Mouse (Mus musculus) adrenal gland, adult 18-20 months (tissue): ENCODE data around the gene Gna11. TPM values are rescaled to one million over a fixed set of nuclear protein-coding genes. Genes with fewer than 3 reads are reported as not detected.
A peak's percentile ranks its signal among the peaks of the same experiment; 100 is the strongest.

ENCODE experiments used
- DNase-seq, 2 experiments: peaks; one replicate each; pipeline ENCODE4 v3.0.0; 2021 to 2022; ENCODE audit warnings: low spot score in 2 of 2
- microRNA-seq, 2 experiments: library from miRNA; unstranded; fragments of <30 nt; microRNA quantifications; one replicate each; pipeline ENCODE4 v1.2.0; 2021; ENCODE audit warnings: borderline number of aligned reads in 2 of 2
- total RNA-seq, 2 experiments: library from RNA; stranded (reverse); gene quantifications; 1 replicate in 1 of 2; 2 replicates in 1 of 2; pipeline ENCODE4 v1.2.3; 2021

Gna11 gene
- total RNA-seq, 2 experiments from 2014 or later = 81.7 to 83.4 TPM

- no peak for DNase-seq
Measured at GRCm38 (mm10) chr10:81491018-81491417, 54.0 kb downstream of the Gna11 start.

- no peak for DNase-seq
Measured at GRCm38 (mm10) chr10:81489941-81490340, 55.0 kb downstream of the Gna11 start.

GRCm38 (mm10) chr10:81488081-81488480, 56.9 kb downstream of the Gna11 start:
- no peak for DNase-seq

- no peak for DNase-seq
Measured at GRCm38 (mm10) chr10:81486496-81486895, 58.5 kb downstream of the Gna11 start.

GRCm38 (mm10) chr10:81485479-81486018, 59.4 kb downstream of the Gna11 start:
- DNase-seq = no peak

- no peak for DNase-seq
Measured at GRCm38 (mm10) chr10:81485060-81485449, 59.9 kb downstream of the Gna11 start.

- no peak for DNase-seq
Measured at GRCm38 (mm10) chr10:81484441-81485059, 60.4 kb downstream of the Gna11 start.

- DNase-seq = no peak
Measured at GRCm38 (mm10) chr10:81483983-81484382, 61.0 kb downstream of the Gna11 start.

- DNase-seq = peak; percentile 67 to 73
Measured at GRCm38 (mm10) chr10:81482533-81482889, 62.5 kb downstream of the Gna11 start, which contains the start of gene Celf5. TSS of gene Celf5 (minus strand) at chr10:81482709.

GRCm38 (mm10) chr10:81481605-81482532, 63.1 kb downstream of the Gna11 start:
- no peak for DNase-seq

Small RNA genes lying within 50 kb of the gene (microRNA-seq; reads per million reads assigned to microRNA genes)
- gene Gm25595 = 0 reads per million in 2 experiments

Other genes with a start within 250 kb of the Gna11 start
- 10 to 100 TPM; 34.3 to 40.9 TPM for gene Cactin, start 224.1 kb downstream of the Gna11 start, total RNA-seq
- 10 to 100 TPM; 23.3 to 29.2 TPM for gene Tbxa2r, start 216.5 kb downstream of the Gna11 start, total RNA-seq
- gene Gipc3, start 201.9 kb downstream of the Gna11 start, total RNA-seq = 1 to 10 TPM; 4.5 to 6.7 TPM
- gene Hmg20b, start 194.7 kb downstream of the Gna11 start, total RNA-seq = 10 to 100 TPM; 86.5 to 92.7 TPM
- 10 to 100 TPM; 16.0 to 29.6 TPM for gene Mfsd12, start 187.7 kb downstream of the Gna11 start, total RNA-seq
- gene 4930404N11Rik, start 179.4 kb downstream of the Gna11 start, total RNA-seq = 1 to 10 TPM; 1.3 to 4.5 TPM
- 10 to 100 TPM; 35.1 to 35.2 TPM for gene Fzr1, start 166.7 kb downstream of the Gna11 start, total RNA-seq
- 10 to 100 TPM; 49.1 to 50.5 TPM for gene Dohh, start 160.8 kb downstream of the Gna11 start, total RNA-seq
- 1 to 10 TPM; 1.5 to 1.9 TPM for gene Gm48551, start 160.7 kb downstream of the Gna11 start, total RNA-seq
- 1 to 10 TPM; 1.4 to 2.6 TPM for gene Gm48552, start 156.2 kb downstream of the Gna11 start, total RNA-seq
- 1 to 10 TPM; 1.1 to 1.2 TPM for gene Smim24, start 152.1 kb downstream of the Gna11 start, total RNA-seq
- gene Nfic, start 89.6 kb downstream of the Gna11 start, total RNA-seq = 10 to 100 TPM; 69.1 to 78.7 TPM
- under 1 TPM; 0.42 to 0.50 TPM for gene Celf5, start 62.5 kb downstream of the Gna11 start, total RNA-seq
- gene Ncln, start 48.8 kb downstream of the Gna11 start, total RNA-seq = 100 to 1,000 TPM; 106 to 118 TPM
- 1 to 10 TPM; 1.3 to 1.4 TPM for gene S1pr4, start 45.1 kb downstream of the Gna11 start, total RNA-seq
- 1 to 10 TPM; 1.7 to 2.6 TPM for gene Gna15, start 21.0 kb downstream of the Gna11 start, total RNA-seq
- gene Aes, start 14.3 kb upstream of the Gna11 start, total RNA-seq = 1,000 to 10,000 TPM in 1 of 2 experiments, 100 to 1,000 TPM in 1; 911 to 1,138 TPM
- gene Tle2, start 29.4 kb upstream of the Gna11 start, total RNA-seq = 10 to 100 TPM; 58.2 to 65.6 TPM
- gene Tle6, start 55.9 kb upstream of the Gna11 start, total RNA-seq = 10 to 100 TPM; 21.4 to 37.3 TPM
- gene BC025920, start 61.1 kb upstream of the Gna11 start, total RNA-seq = 1 to 10 TPM; 1.2 to 1.7 TPM
- gene Sirt6, start 82.6 kb upstream of the Gna11 start, total RNA-seq = 10 to 100 TPM; 18.2 to 21.5 TPM
- 10 to 100 TPM; 20.6 to 21.6 TPM for gene Ankrd24, start 83.3 kb upstream of the Gna11 start, total RNA-seq
- gene Gm10778, start 103.9 kb upstream of the Gna11 start, total RNA-seq = 1 to 10 TPM; 2.4 to 2.8 TPM
- 1 to 10 TPM; 4.4 to 5.8 TPM for gene Zfp433, start 159.6 kb upstream of the Gna11 start, total RNA-seq
- 1 to 10 TPM; 1.8 to 3.3 TPM for gene Gm3055, start 226.0 kb upstream of the Gna11 start, total RNA-seq